Mouse (Mus musculus) erythroblast, embryonic 14.5 days (primary cell): ENCODE data around the gene Pnmal2.

Experiments used
- GATA1 ChIP-seq: IDR thresholded peaks from 2 replicates; pipeline ENCODE4 v1.6.1; 2012; ENCODE audit warnings: low read length, inconsistent platforms, mixed read lengths
- TAL1 ChIP-seq: IDR thresholded peaks from 3 replicates; pipeline ENCODE4 v1.6.1; 2012; ENCODE audit warnings: low read length, inconsistent platforms, mixed read lengths

- TF ChIP-seq TAL1 (no peak), GATA1 (no peak)
These were observed 1.6 kb upstream of the Pnmal2 start for GRCm38 (mm10) chr7:16942861-16943260.
